Mouse (Mus musculus) cortical plate, adult 2 months (tissue): ENCODE results near the gene Epc2.

Experiments used
- CTCF ChIP-seq: fragments of 200-500 bp; IDR thresholded peaks from 2 replicates; pipeline ENCODE4 v1.5.1; 2011; ENCODE audit warnings: mild to moderate bottlenecking, control low read depth, low read length; ENCODE audit not compliant: insufficient read depth; ENCODE audit errors: extremely low read depth
- POLR2A ChIP-seq: fragments of 200-500 bp; IDR thresholded peaks from 2 replicates; pipeline ENCODE4 v1.6.1; 2011; ENCODE audit warnings: mild to moderate bottlenecking, low read length, control low read depth; ENCODE audit not compliant: insufficient read depth; ENCODE audit errors: extremely low read depth

GRCm38 (mm10) chr2:49482146-49482545 lies 30.9 kb downstream of the Epc2 start:
- TF ChIP-seq CTCF (no peak), POLR2A (no peak)
